Mouse (Mus musculus): ENCODE results near the gene Plk5. TPM values are rescaled to one million over a fixed set of nuclear protein-coding genes. Genes with fewer than 3 reads are reported as not detected.

The Plk5 gene
- polyA plus RNA-seq, 1 experiment from 2014 or later = 0.20 TPM

GRCm38 (mm10) chr10:80339941-80340750 is 16.1 kb upstream of the Plk5 start:
- 0 out of 2 replicates have a peak, but pooled peaks have one; percentile 15 for ATAC-seq
- no peak overlapping the region for H3K27ac ChIP-seq (ENCODE audit: low read depth, low read length)

GRCm38 (mm10) chr10:80341026-80341425 is 15.2 kb upstream of the Plk5 start:
- Histone ChIP-seq H3K4me1 (replicated peaks; ENCODE audit: control insufficient read depth, insufficient read depth, low read length) (peaks cover 20% of the 10 kb centered on the region), H3K9me3 (ENCODE audit: control insufficient read depth) (no peaks in the 10 kb centered on the region), H3K4me2 (replicated peaks; ENCODE audit: low read depth) (no peak overlapping the region; the same call in 1 of the 2 replicates), H3K36me3 (ENCODE audit: control insufficient read depth, insufficient read depth) (peaks cover 4% of the 10 kb centered on the region; the same call in 1 of the 2 replicates), H3K9ac (ENCODE audit: low read depth, low read length) (no peak overlapping the region), H3K27me3 (replicated peaks; ENCODE audit: control insufficient read depth, insufficient read depth, low read length) (peaks cover 19% of the 10 kb centered on the region), H3K4me3 (ENCODE audit: low read depth, low read length) (no peak overlapping the region), H3K27ac (ENCODE audit: low read depth, low read length) (no peak overlapping the region)
- TF ChIP-seq CTCF (IDR thresholded peaks at IDR 0.05; ENCODE audit: low read depth) = no peak
- WGBS = 53% methylated on average over 21 of the region's 21 CpGs
- no peak for ATAC-seq

More at GRCm38 (mm10) chr10:80339941-80340750, 16.1 kb upstream of the Plk5 start:
- no peak overlapping the region for H3K4me3 ChIP-seq (ENCODE audit: low read depth, low read length)
- 21% methylated on average over 19 of the region's 19 CpGs for WGBS
- H3K9ac ChIP-seq (ENCODE audit: low read depth, low read length) = no peak overlapping the region
- H3K4me2 ChIP-seq (replicated peaks; ENCODE audit: low read depth) = 0 out of 2 replicates have a peak overlapping the region, but pooled peaks have one; percentile 6
- peaks cover 20% of the 10 kb centered on the region for H3K4me1 ChIP-seq (replicated peaks; ENCODE audit: control insufficient read depth, insufficient read depth, low read length)
- peaks cover 19% of the 10 kb centered on the region for H3K27me3 ChIP-seq (replicated peaks; ENCODE audit: control insufficient read depth, insufficient read depth, low read length)
- H3K36me3 ChIP-seq (ENCODE audit: control insufficient read depth, insufficient read depth) = peaks cover 13% of the 10 kb centered on the region
- no peaks in the 10 kb centered on the region for H3K9me3 ChIP-seq (ENCODE audit: control insufficient read depth)
- TF ChIP-seq CTCF (IDR thresholded peaks at IDR 0.05; ENCODE audit: low read depth) = peak; percentile 95

GRCm38 (mm10) chr10:80341491-80342304 is 14.6 kb upstream of the Plk5 start:
- TF ChIP-seq CTCF (IDR thresholded peaks at IDR 0.05; ENCODE audit: low read depth) = no peak
- 10% methylated on average over 46 of the region's 47 CpGs for WGBS
- H3K36me3 ChIP-seq (ENCODE audit: control insufficient read depth, insufficient read depth) = peaks cover 3% of the 10 kb centered on the region; the same call in 1 of the 2 replicates
- H3K4me1 ChIP-seq (replicated peaks; ENCODE audit: control insufficient read depth, insufficient read depth, low read length) = peaks cover 20% of the 10 kb centered on the region
- no peak overlapping the region for H3K27ac ChIP-seq (ENCODE audit: low read depth, low read length)
- peak overlapping the region; percentile 61 for H3K4me2 ChIP-seq (replicated peaks; ENCODE audit: low read depth)
- no peak overlapping the region for H3K9ac ChIP-seq (ENCODE audit: low read depth, low read length)
- no peaks in the 10 kb centered on the region for H3K9me3 ChIP-seq (ENCODE audit: control insufficient read depth)
- peak overlapping the region; percentile 27 for H3K4me3 ChIP-seq (ENCODE audit: low read depth, low read length)
- H3K27me3 ChIP-seq (replicated peaks; ENCODE audit: control insufficient read depth, insufficient read depth, low read length) = peaks cover 19% of the 10 kb centered on the region
- ATAC-seq = no peak

- no peak for ATAC-seq
- Histone ChIP-seq H3K4me1 (replicated peaks; ENCODE audit: control insufficient read depth, insufficient read depth, low read length) (peaks cover 20% of the 10 kb centered on the region), H3K27ac (ENCODE audit: low read depth, low read length) (no peak overlapping the region), H3K9me3 (ENCODE audit: control insufficient read depth) (no peaks in the 10 kb centered on the region), H3K27me3 (replicated peaks; ENCODE audit: control insufficient read depth, insufficient read depth, low read length) (peaks cover 19% of the 10 kb centered on the region), H3K9ac (ENCODE audit: low read depth, low read length) (0 out of 2 replicates have a peak overlapping the region, but pooled peaks have one; percentile 23), H3K4me3 (ENCODE audit: low read depth, low read length) (peak overlapping the region; percentile 27), H3K36me3 (ENCODE audit: control insufficient read depth, insufficient read depth) (peaks cover 3% of the 10 kb centered on the region; the same call in 1 of the 2 replicates), H3K4me2 (replicated peaks; ENCODE audit: low read depth) (peak overlapping the region; percentile 61)
- 4% methylated on average over 26 of the region's 26 CpGs for WGBS
- no peak for TF ChIP-seq CTCF (IDR thresholded peaks at IDR 0.05; ENCODE audit: low read depth)
Measured at GRCm38 (mm10) chr10:80342305-80342748, 13.9 kb upstream of the Plk5 start.

GRCm38 (mm10) chr10:80342749-80343424 is 13.4 kb upstream of the Plk5 start:
- 0 out of 2 replicates have a peak overlapping the region, but pooled peaks have one; percentile 23 for H3K9ac ChIP-seq (ENCODE audit: low read depth, low read length)
- H3K4me3 ChIP-seq (ENCODE audit: low read depth, low read length) = peak overlapping the region; percentile 27
- peaks cover 23% of the 10 kb centered on the region for H3K4me1 ChIP-seq (replicated peaks; ENCODE audit: control insufficient read depth, insufficient read depth, low read length)
- no peak overlapping the region for H3K27ac ChIP-seq (ENCODE audit: low read depth, low read length)
- ATAC-seq = peak; percentile 7; the same call in 1 of the 2 replicates
- H3K27me3 ChIP-seq (replicated peaks; ENCODE audit: control insufficient read depth, insufficient read depth, low read length) = peaks cover 19% of the 10 kb centered on the region
- H3K36me3 ChIP-seq (ENCODE audit: control insufficient read depth, insufficient read depth) = peaks cover 3% of the 10 kb centered on the region; the same call in 1 of the 2 replicates
- 1% methylated on average over 28 of the region's 33 CpGs for WGBS
- peak overlapping the region; percentile 61 for H3K4me2 ChIP-seq (replicated peaks; ENCODE audit: low read depth)
- H3K9me3 ChIP-seq (ENCODE audit: control insufficient read depth) = no peaks in the 10 kb centered on the region
- TF ChIP-seq CTCF (IDR thresholded peaks at IDR 0.05; ENCODE audit: low read depth) = 0 out of 2 replicates have a peak, but pooled peaks have one; percentile 4
